Mouse (Mus musculus): ENCODE data around the gene Lrrtm3. TPM values are rescaled to one million over a fixed set of nuclear protein-coding genes. Genes with fewer than 3 reads are reported as not detected.

Gene Lrrtm3
- total and polyA plus RNA-seq, 2 experiments from 2014 or later: 33.0 to 36.9 TPM

DNA sequence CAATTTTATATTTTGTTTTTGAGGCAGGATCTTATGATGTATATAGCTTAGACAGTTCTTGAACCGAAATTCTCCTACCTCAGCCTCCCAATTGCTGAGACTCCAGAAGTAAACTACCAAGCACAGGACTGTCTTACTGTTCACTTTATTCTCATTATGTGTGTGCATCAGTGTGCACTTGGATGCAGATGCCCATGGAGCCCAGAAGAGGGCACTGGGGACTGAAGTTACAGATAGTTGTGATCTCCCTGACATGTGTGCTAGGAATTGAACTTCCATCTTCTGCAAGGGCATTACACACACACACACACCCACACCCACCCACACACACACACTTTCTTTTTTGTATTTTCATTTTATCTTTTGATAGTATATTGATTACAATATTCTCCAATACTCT lies 6.5 kb upstream of the Lrrtm3 start:
- Histone ChIP-seq H3K4me1 (ENCODE audit: insufficient read depth, low read length) (no peaks in the 10 kb centered on the region), H3K4me2 (ENCODE audit: low read depth, low read length) (no peak overlapping the region), H3K9ac (replicated peaks; ENCODE audit: low read length) (no peak overlapping the region), H3K36me3 (ENCODE audit: insufficient read depth, low read length) (no peaks in the 10 kb centered on the region), H3K4me3 (ENCODE audit: low read length) (no peak overlapping the region), H3K9me3 (ENCODE audit: low read length) (no peaks in the 10 kb centered on the region), H3K27ac (no peak overlapping the region), H3K27me3 (ENCODE audit: insufficient read depth, low read length) (no peaks in the 10 kb centered on the region)
- TF ChIP-seq CTCF (IDR thresholded peaks at IDR 0.05; ENCODE audit: low read depth): peak; percentile 31
- ATAC-seq (no peak), DNase-seq (ENCODE audit: low spot score) (peak; percentile 13)
- 97% methylated on average over 1 of the region's 1 CpGs for WGBS

DNA sequence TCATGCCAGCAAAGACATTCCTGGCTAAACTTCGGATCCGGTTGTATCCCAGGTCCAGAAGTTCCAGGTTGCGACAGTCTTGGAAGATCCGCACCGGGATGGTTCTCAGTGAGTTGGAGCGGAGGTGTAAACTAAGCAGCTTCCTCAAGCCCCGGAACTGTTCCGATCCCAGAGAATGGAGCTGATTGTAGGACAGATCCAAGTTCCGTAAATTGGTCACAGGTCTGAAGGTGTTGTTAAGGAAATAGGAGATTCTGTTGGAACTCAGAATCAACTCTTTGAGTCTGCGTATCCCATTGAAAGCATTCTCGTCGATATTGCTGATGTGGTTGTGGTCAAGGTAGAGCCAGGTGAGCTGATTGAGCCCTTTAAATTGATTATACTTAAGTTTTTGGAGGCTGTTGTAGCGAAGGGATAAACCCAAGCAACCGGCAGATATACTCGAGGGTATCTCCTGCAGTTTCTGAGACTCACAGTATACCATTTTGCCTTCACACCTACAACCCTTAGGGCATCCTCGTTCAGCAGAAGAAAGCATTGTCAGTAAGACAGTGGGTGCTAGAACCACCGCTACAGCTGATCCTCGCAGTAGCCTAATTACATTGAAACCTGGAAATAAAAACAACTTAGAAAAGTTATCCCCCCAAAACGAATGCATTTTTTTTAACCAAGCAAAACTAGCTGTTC lies 1.2 kb downstream of the Lrrtm3 start:
- H3K27me3 ChIP-seq (ENCODE audit: insufficient read depth, low read length): no peaks in the 10 kb centered on the region
- WGBS: 22% methylated on average over 19 of the region's 19 CpGs
- no peak overlapping the region; the same call in 1 of the 2 replicates for H3K27ac ChIP-seq
- DNase-seq (ENCODE audit: low spot score): peak; percentile 23
- no peaks in the 10 kb centered on the region for H3K4me1 ChIP-seq (ENCODE audit: insufficient read depth, low read length)
- H3K4me3 ChIP-seq (ENCODE audit: low read length): peak overlapping the region; percentile 52
- H3K4me2 ChIP-seq (ENCODE audit: low read depth, low read length): peak overlapping the region; percentile 80
- H3K9me3 ChIP-seq (ENCODE audit: low read length): no peaks in the 10 kb centered on the region
- no peak for TF ChIP-seq CTCF (IDR thresholded peaks at IDR 0.05; ENCODE audit: low read depth)
- ATAC-seq: no peak
- H3K36me3 ChIP-seq (ENCODE audit: insufficient read depth, low read length): no peaks in the 10 kb centered on the region
- peak overlapping the region; percentile 62 for H3K9ac ChIP-seq (replicated peaks; ENCODE audit: low read length)

DNA sequence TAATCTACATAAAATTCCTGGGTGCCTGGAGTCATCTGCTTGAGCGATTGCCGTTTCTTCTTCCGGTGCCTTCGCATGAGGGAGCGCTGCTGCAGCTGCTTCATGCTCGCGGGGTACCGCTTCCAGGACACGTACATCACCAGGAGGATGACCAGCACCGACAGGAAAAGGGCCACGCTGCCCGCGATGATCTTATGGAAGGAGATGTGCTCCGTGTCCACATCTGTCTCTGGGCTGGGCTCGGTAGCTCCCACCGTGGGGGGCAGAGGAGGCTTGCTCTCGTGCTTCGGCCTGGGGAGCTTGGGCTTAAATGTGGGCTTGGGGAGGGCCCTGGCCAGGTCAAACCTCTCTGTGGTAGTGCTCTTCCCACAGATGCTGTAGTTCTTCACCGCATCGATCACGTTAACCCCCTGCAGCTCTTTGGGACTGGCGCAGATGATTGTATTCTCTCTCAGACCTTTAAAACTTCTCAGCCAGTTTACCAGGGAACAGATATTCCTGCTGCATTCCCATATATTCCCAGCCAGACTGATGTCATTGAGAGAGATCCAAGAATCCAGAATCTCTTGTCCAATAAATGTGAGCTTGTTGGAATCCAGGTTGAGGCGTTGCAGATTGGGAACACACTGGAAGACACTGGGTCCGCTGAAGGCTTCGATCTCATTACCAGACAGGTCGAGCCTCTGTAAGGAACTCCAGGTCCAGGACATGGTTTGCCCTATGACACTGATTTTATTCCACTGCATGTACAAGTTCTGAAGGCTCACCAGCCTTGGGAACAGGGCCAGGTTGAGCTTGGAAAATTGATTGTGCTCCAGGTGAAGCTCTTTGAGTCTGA lies 1.9 kb downstream of the Lrrtm3 start:
- Histone ChIP-seq H3K4me3 (ENCODE audit: low read length) (peak overlapping the region; percentile 52), H3K27me3 (ENCODE audit: insufficient read depth, low read length) (no peaks in the 10 kb centered on the region), H3K4me1 (ENCODE audit: insufficient read depth, low read length) (no peaks in the 10 kb centered on the region), H3K9ac (replicated peaks; ENCODE audit: low read length) (peak overlapping the region; percentile 62), H3K27ac (peak overlapping the region; percentile 73), H3K4me2 (ENCODE audit: low read depth, low read length) (peak overlapping the region; percentile 80), H3K9me3 (ENCODE audit: low read length) (no peaks in the 10 kb centered on the region), H3K36me3 (ENCODE audit: insufficient read depth, low read length) (no peaks in the 10 kb centered on the region)
- ATAC-seq (peak; percentile 11; the same call in 1 of the 2 replicates), DNase-seq (ENCODE audit: low spot score) (peak; percentile 53)
- WGBS: 2% methylated on average over 26 of the region's 26 CpGs
- no peak for TF ChIP-seq CTCF (IDR thresholded peaks at IDR 0.05; ENCODE audit: low read depth)

DNA sequence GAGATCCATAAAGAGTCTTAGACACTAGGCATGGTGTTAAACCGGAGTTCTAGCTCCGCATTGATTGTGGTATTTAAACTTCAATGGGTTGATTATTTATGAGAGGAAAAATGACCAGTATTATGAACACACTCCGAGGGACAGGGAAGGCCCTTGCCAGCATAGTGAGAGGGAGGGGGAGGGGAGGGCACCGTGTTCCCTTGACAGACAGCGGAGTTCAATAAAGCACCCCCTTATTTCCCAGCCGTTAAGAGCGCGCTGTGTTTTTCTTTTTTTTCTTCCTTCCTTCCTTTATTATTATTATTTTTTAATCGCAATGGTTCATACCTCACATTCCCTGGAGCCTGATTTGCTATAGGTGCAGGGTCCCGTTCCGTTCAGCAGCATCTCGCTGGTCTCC lies 2.6 kb downstream of the Lrrtm3 start:
- Histone ChIP-seq H3K4me1 (ENCODE audit: insufficient read depth, low read length) (no peaks in the 10 kb centered on the region), H3K9ac (replicated peaks; ENCODE audit: low read length) (peak overlapping the region; percentile 62), H3K4me3 (ENCODE audit: low read length) (peak overlapping the region; percentile 52), H3K4me2 (ENCODE audit: low read depth, low read length) (peak overlapping the region; percentile 80), H3K36me3 (ENCODE audit: insufficient read depth, low read length) (no peaks in the 10 kb centered on the region), H3K27me3 (ENCODE audit: insufficient read depth, low read length) (no peaks in the 10 kb centered on the region), H3K27ac (peak overlapping the region; percentile 73), H3K9me3 (ENCODE audit: low read length) (no peaks in the 10 kb centered on the region)
- no peak for TF ChIP-seq CTCF (IDR thresholded peaks at IDR 0.05; ENCODE audit: low read depth)
- WGBS: 0% methylated on average over 12 of the region's 12 CpGs
- 0 out of 2 replicates have a peak, but pooled peaks have one; percentile 21 for ATAC-seq
- DNase-seq (ENCODE audit: low spot score): peak; percentile 46

DNA sequence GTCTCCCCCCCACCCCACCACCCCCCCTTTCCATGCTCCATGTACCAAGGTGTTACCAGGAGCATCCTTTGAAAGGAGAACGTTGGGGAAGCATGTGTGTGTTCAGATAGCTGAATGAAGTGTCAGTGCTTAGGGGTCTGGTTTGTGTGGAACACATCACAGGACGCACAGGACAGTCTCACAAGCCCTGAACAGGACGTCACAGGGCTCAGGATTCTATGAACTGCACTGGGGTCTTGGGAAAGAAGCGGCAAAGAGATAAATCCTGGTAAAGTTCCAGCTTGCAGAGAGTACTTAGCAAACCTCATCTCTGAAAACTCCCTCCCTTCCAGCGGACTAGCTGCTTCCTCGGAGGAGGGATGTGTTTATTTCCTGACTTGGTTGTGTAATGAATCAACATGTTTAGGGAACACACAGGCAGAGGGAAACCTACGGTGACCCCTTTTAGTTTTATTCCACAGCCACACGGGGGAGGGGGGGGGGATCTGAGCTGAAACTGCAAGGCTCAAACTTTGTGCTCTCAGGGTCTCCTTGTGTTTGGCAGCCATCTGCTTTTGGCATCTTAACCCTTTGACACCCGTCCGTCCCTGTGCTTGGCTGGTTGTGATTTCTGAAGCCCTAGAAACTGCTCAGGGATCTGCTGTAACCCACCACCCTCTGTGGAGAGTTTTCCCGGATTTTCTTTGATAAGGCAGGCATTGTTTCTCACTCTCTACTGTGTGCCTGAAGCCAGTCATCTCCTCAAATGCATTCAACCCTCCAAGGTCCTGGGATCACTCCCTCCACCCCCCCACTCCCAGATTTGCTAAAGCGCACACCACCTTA lies 3.3 kb downstream of the Lrrtm3 start:
- under 1% methylated on average over 12 of the region's 12 CpGs for WGBS
- DNase-seq (ENCODE audit: low spot score): peak; percentile 56

DNA sequence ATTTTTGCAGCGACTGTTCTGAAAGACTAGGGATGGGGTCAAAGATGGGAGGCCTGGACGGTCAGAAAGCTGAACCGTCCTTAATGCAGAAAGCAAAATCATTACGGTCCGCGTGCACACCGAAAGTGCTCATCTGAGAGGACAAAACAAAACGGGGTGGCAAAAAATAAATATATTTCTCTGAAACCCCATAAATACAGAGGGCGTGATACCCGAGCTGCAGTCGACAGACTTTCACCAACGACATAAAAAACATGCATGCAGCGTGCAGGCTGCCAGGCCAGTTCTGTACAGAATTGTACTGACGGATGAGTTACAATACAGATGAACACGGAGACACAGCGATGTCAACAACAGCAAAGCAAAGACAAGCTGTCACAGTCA lies 3.9 kb downstream of the Lrrtm3 start:
- WGBS: 40% methylated on average over 16 of the region's 16 CpGs
- no peak for ATAC-seq
- Histone ChIP-seq H3K4me3 (ENCODE audit: low read length) (peak overlapping the region; percentile 52), H3K4me1 (ENCODE audit: insufficient read depth, low read length) (no peaks in the 10 kb centered on the region), H3K9ac (replicated peaks; ENCODE audit: low read length) (peak overlapping the region; percentile 62), H3K4me2 (ENCODE audit: low read depth, low read length) (peak overlapping the region; percentile 80), H3K27ac (0 out of 2 replicates have a peak overlapping the region, but pooled peaks have one; percentile 21), H3K9me3 (ENCODE audit: low read length) (no peaks in the 10 kb centered on the region), H3K27me3 (ENCODE audit: insufficient read depth, low read length) (no peaks in the 10 kb centered on the region), H3K36me3 (ENCODE audit: insufficient read depth, low read length) (no peaks in the 10 kb centered on the region)
- peak; percentile 16 for DNase-seq (ENCODE audit: low spot score)
- no peak for TF ChIP-seq CTCF (IDR thresholded peaks at IDR 0.05; ENCODE audit: low read depth)

More for the DNA sequence above, 3.3 kb downstream of the Lrrtm3 start:
- no peaks in the 10 kb centered on the region for H3K9me3 ChIP-seq (ENCODE audit: low read length)
- TF ChIP-seq CTCF (IDR thresholded peaks at IDR 0.05; ENCODE audit: low read depth): no peak
- H3K27me3 ChIP-seq (ENCODE audit: insufficient read depth, low read length): no peaks in the 10 kb centered on the region
- H3K27ac ChIP-seq: 0 out of 2 replicates have a peak overlapping the region, but pooled peaks have one; percentile 21
- H3K4me3 ChIP-seq (ENCODE audit: low read length): peak overlapping the region; percentile 52
- H3K36me3 ChIP-seq (ENCODE audit: insufficient read depth, low read length): no peaks in the 10 kb centered on the region
- H3K4me2 ChIP-seq (ENCODE audit: low read depth, low read length): peak overlapping the region; percentile 80
- H3K4me1 ChIP-seq (ENCODE audit: insufficient read depth, low read length): no peaks in the 10 kb centered on the region
- ATAC-seq: no peak
- peak overlapping the region; percentile 62 for H3K9ac ChIP-seq (replicated peaks; ENCODE audit: low read length)
